Mouse (Mus musculus) ES-E14 (cell line): Measurements from ENCODE around the gene Adipor1. TPM values are rescaled to one million over a fixed set of nuclear protein-coding genes. Genes with fewer than 3 reads are reported as not detected.
"Not testable (repeated sequence)": the region's sequence is repeated elsewhere in the genome, so short reads cannot be mapped to it uniquely, and the experiment has no call there.

Experiments used
- DNase-seq: peaks from one replicate; pipeline ENCODE4 v3.0.0-alpha.2; 2013; ENCODE audit warnings: low read depth, low spot score
- H3K27ac ChIP-seq: 2 replicates; pipeline ENCODE4 v1.5.1; 2012; ENCODE audit warnings: low read depth, mild to moderate bottlenecking, low read length, moderate library complexity, mixed read lengths; ENCODE audit not compliant: poor library complexity, insufficient read depth, severe bottlenecking
- H3K36me3 ChIP-seq: 2 replicates; pipeline ENCODE4 v1.6.1; 2012; ENCODE audit warnings: mild to moderate bottlenecking, low read length, moderate library complexity, mixed read lengths; ENCODE audit not compliant: control insufficient read depth, poor library complexity, insufficient read depth, severe bottlenecking
- H3K4me1 ChIP-seq, 2 experiments: fragments of 150-350 bp in 1 of 2; sonication (generic) in 1 of 2; 2 replicates each; pipeline ENCODE4 v1.6.1; 2012; ENCODE audit warnings: low read length in 2 of 2, mild to moderate bottlenecking in 1 of 2, mixed read lengths in 1 of 2; ENCODE audit not compliant: control insufficient read depth in 2 of 2, insufficient read depth in 2 of 2, poor library complexity in 1 of 2
- H3K4me3 ChIP-seq, 2 experiments: fragments of 150-350 bp in 1 of 2; sonication (generic) in 1 of 2; 2 replicates each; pipeline ENCODE4 v1.5.1; 2012; ENCODE audit warnings: low read length in 2 of 2, low read depth in 1 of 2, mild to moderate bottlenecking in 1 of 2, mixed read lengths in 1 of 2; ENCODE audit not compliant: insufficient read depth in 1 of 2, poor library complexity in 1 of 2, severe bottlenecking in 1 of 2
- H3K9ac ChIP-seq: 2 replicates; pipeline ENCODE4 v1.6.1; 2012; ENCODE audit warnings: low read depth, mild to moderate bottlenecking, low read length, mixed read lengths; ENCODE audit not compliant: poor library complexity, insufficient read depth, severe bottlenecking
- H3K9me3 ChIP-seq: fragments of 150-350 bp; sonication (generic); 2 replicates; pipeline ENCODE4 v1.6.1; 2012; ENCODE audit warnings: low read depth, mild to moderate bottlenecking, low read length; ENCODE audit not compliant: control insufficient read depth, insufficient read depth
- CHD2 ChIP-seq: IDR thresholded peaks from 2 replicates; pipeline ENCODE4 v1.6.1; 2014; ENCODE audit warnings: mild to moderate bottlenecking, low read depth, low read length, inconsistent platforms
- HCFC1 ChIP-seq: IDR thresholded peaks from 2 replicates; pipeline ENCODE4 v1.6.1; 2012; ENCODE audit warnings: low read length, inconsistent platforms, borderline replicate concordance; ENCODE audit not compliant: insufficient read depth
- MAFK ChIP-seq: IDR thresholded peaks from 2 replicates; pipeline ENCODE4 v1.6.1; 2014; ENCODE audit warnings: mild to moderate bottlenecking, low read depth, low read length, inconsistent platforms; ENCODE audit not compliant: insufficient read depth
- ZC3H11A ChIP-seq: IDR thresholded peaks from 2 replicates; pipeline ENCODE4 v1.6.1; 2012; ENCODE audit warnings: low read depth, mild to moderate bottlenecking, inconsistent platforms, low read length, borderline replicate concordance
- ZNF384 ChIP-seq: IDR thresholded peaks from 2 replicates; pipeline ENCODE4 v1.6.1; 2012; ENCODE audit warnings: low read depth, low read length, inconsistent platforms
- in situ Hi-C, 2 experiments: fragments of 600-800 bp; cut with MboI; formaldehyde crosslinking; loops; one replicate each; pipeline ENCODE4 v1.15.1; 2025; ENCODE audit warnings: low sequenced_read_pairs in 2 of 2, inconsistent platforms in 1 of 2; ENCODE audit not compliant: unreplicated experiment in 2 of 2
- total RNA-seq: library from RNA; depleted of rRNA; stranded (reverse); fragments of 300-350 nt; gene quantifications from 2 replicates; pipeline ENCODE4 v1.2.3, GENCODE M21; 2012

Adipor1 gene
- total RNA-seq, 1 experiment: 88.0 TPM

GRCm38 (mm10) chr1:134440437-134440836, 25.3 kb downstream of the Adipor1 start:
- H3K36me3 ChIP-seq: no peaks in the 10 kb centered on the region
- DNase-seq: no peak
- peaks cover 8% of the 10 kb centered on the region for H3K9me3 ChIP-seq
- in situ Hi-C loops: no loop called here
- H3K9ac ChIP-seq: no peak overlapping the region
- H3K27ac ChIP-seq: no peak overlapping the region
- no peak for TF ChIP-seq ZC3H11A
- no peak for TF ChIP-seq ZNF384
- no peak for TF ChIP-seq HCFC1
- TF ChIP-seq MAFK: no peak
- TF ChIP-seq CHD2: no peak
- no peaks in the 10 kb centered on the region; a peak in 2 of 4 replicates for H3K4me1 ChIP-seq
- no peak overlapping the region for H3K4me3 ChIP-seq

DNA sequence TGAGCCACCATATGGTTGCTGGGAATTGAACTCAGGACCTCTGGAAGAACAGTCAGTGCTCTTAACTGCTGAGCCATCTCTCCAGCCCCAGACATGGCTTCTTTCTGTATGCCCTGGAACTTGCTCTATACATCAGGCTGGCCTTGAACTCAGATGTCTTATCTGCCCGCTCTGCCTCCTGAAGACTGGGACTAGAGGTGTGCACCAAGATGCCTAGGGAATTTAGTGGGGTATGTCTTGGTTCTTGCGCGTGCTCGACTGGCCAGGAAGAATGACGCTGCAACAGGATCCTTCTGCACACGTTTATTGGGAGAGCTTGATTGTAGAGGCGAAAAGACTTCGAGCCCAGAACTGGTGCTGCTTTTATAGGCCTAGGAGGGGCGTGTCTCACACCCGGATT, 26.6 kb downstream of the Adipor1 start:
- DNase-seq, H3K27ac ChIP-seq, in situ Hi-C loops, H3K4me3 ChIP-seq, H3K4me1 ChIP-seq, H3K9me3 ChIP-seq, H3K36me3 ChIP-seq, H3K9ac ChIP-seq: not testable (repeated sequence)

- in situ Hi-C loops: no loop called here
- TF ChIP-seq MAFK: no peak
- TF ChIP-seq ZNF384: no peak
- TF ChIP-seq HCFC1: no peak
- TF ChIP-seq ZC3H11A: no peak
- no peak for TF ChIP-seq CHD2
- Histone ChIP-seq H3K9ac (no peak overlapping the region), H3K9me3 (peaks cover 8% of the 10 kb centered on the region), H3K27ac (no peak overlapping the region), H3K4me3 (no peak overlapping the region), H3K4me1 (no peaks in the 10 kb centered on the region), H3K36me3 (no peaks in the 10 kb centered on the region)
- DNase-seq: no peak
These were observed 27.2 kb downstream of the Adipor1 start for GRCm38 (mm10) chr1:134442394-134442793.

- H3K9ac ChIP-seq, H3K4me3 ChIP-seq, H3K27ac ChIP-seq, DNase-seq, in situ Hi-C loops, H3K4me1 ChIP-seq, H3K9me3 ChIP-seq, H3K36me3 ChIP-seq: not testable (repeated sequence)
These were observed 28.1 kb downstream of the Adipor1 start for GRCm38 (mm10) chr1:134443288-134443687.

DNA sequence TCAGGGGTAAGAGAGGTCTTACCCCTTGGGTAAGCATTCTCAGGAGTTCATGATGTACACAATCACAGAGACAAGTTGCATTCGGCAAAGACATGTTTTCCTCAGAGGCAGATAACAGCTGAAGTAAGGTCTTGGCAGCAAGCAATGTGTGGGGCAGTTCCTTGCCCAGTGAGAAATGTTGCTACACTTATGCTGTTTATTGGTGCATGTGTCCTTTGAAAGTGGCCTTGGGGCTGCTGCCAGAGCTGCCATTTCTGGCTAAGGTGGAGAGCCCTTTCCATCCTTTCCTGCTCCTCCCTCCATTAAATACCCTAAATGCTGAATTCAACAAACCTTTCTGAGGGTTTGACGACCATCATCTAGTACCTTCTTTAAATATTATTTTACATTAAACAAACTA, 30.2 kb downstream of the Adipor1 start:
- TF ChIP-seq MAFK: no peak
- no peak for TF ChIP-seq ZC3H11A
- no peak for TF ChIP-seq HCFC1
- TF ChIP-seq CHD2: no peak
- no peak for TF ChIP-seq ZNF384
- Histone ChIP-seq H3K9me3 (peaks cover 8% of the 10 kb centered on the region), H3K4me3 (no peak overlapping the region), H3K27ac (no peak overlapping the region), H3K9ac (no peak overlapping the region), H3K36me3 (no peaks in the 10 kb centered on the region), H3K4me1 (no peaks in the 10 kb centered on the region)
- in situ Hi-C loops: no loop called here
- no peak for DNase-seq

- H3K27ac ChIP-seq, H3K36me3 ChIP-seq, H3K9me3 ChIP-seq, in situ Hi-C loops, DNase-seq, H3K9ac ChIP-seq, H3K4me3 ChIP-seq, H3K4me1 ChIP-seq: not testable (repeated sequence)
These were observed 33.4 kb downstream of the Adipor1 start for GRCm38 (mm10) chr1:134448537-134448936.
